Mouse (Mus musculus) CH12.LX (cell line): ENCODE measurements at regions not wholly inside any gene's neighbourhood (a gene's known extent, or its start where the extent isn't known, plus 50 kb on each side); places are given as distances from the start of the nearest gene placed in this dataset.

Experiments used
- DNase-seq: peaks from one replicate; pipeline ENCODE4 v3.0.0-alpha.2; 2013; ENCODE audit errors: extremely low read depth
- H3K27ac ChIP-seq: 2 replicates; pipeline ENCODE4 v1.5.1; 2012; ENCODE audit warnings: low read depth, mild to moderate bottlenecking, control low read depth, moderate library complexity; ENCODE audit not compliant: insufficient read depth
- H3K27me3 ChIP-seq: replicated peaks from 2 replicates; pipeline ENCODE3; 2012; ENCODE audit warnings: inconsistent platforms
- H3K36me3 ChIP-seq, 2 experiments: replicated peaks in 1 of 2; 2 replicates each; pipeline versions ENCODE3 to v1.6.1; 2012; ENCODE audit warnings: inconsistent platforms in 1 of 2, low read length in 1 of 2, mild to moderate bottlenecking in 1 of 2, mixed read lengths in 1 of 2, moderate library complexity in 1 of 2; ENCODE audit not compliant: control insufficient read depth in 1 of 2, insufficient read depth in 1 of 2
- H3K4me1 ChIP-seq, 2 experiments: 2 replicates each; pipeline ENCODE4 v1.6.1; 2012; ENCODE audit warnings: inconsistent platforms in 1 of 2, moderate library complexity in 1 of 2; ENCODE audit not compliant: insufficient read depth in 2 of 2, control insufficient read depth in 1 of 2
- H3K4me2 ChIP-seq: 2 replicates; pipeline ENCODE4 v1.6.1; 2012; ENCODE audit warnings: low read depth, mild to moderate bottlenecking, control low read depth; ENCODE audit not compliant: poor library complexity, insufficient read depth, severe bottlenecking
- H3K4me3 ChIP-seq, 3 experiments: fragments of 150-350 bp in 1 of 3; sonication (generic) in 1 of 3; replicated peaks in 1 of 3; 2 replicates each; pipeline versions ENCODE3 to v1.5.1; 2011 to 2012; ENCODE audit warnings: low read depth in 2 of 3, low read length in 2 of 3, mild to moderate bottlenecking in 2 of 3, moderate library complexity in 2 of 3, control low read depth in 1 of 3, improper control_type of control experiment in 1 of 3, inconsistent platforms in 1 of 3, mixed read lengths in 1 of 3; ENCODE audit not compliant: poor library complexity in 1 of 3
- H3K79me2 ChIP-seq: replicated peaks from 2 replicates; pipeline ENCODE4 v1.6.1; 2012; ENCODE audit warnings: mild to moderate bottlenecking, moderate library complexity; ENCODE audit not compliant: control insufficient read depth, poor library complexity, insufficient read depth, severe bottlenecking; ENCODE audit errors: extremely low read depth
- H3K9ac ChIP-seq: 2 replicates; pipeline ENCODE4 v1.6.1; 2012; ENCODE audit warnings: low read depth, mild to moderate bottlenecking, control low read depth, moderate library complexity; ENCODE audit not compliant: insufficient read depth
- H3K9me3 ChIP-seq: replicated peaks from 2 replicates; pipeline ENCODE3; 2012; ENCODE audit warnings: low read length, inconsistent platforms, mixed read lengths
- CHD1 ChIP-seq: IDR thresholded peaks from 2 replicates; pipeline ENCODE4 v1.6.1; 2012; ENCODE audit warnings: low read depth, low read length, improper control_type of control experiment, inconsistent platforms
- CHD2 ChIP-seq: IDR thresholded peaks from 2 replicates; pipeline ENCODE4 v1.6.1; 2011; ENCODE audit warnings: low read length, improper control_type of control experiment
- CTCF ChIP-seq, 2 experiments: IDR thresholded peaks in 1 of 2; conservative IDR thresholded peaks in 1 of 2; 2 replicates each; pipeline ENCODE4 v1.5.1; 2011 to 2012; ENCODE audit warnings: low read depth in 2 of 2, low read length in 2 of 2, improper control_type of control experiment in 1 of 2, inconsistent platforms in 1 of 2, mild to moderate bottlenecking in 1 of 2, moderate library complexity in 1 of 2
- E2F4 ChIP-seq: IDR thresholded peaks from 2 replicates; pipeline ENCODE4 v1.6.1; 2011; ENCODE audit warnings: low read depth, low read length, improper control_type of control experiment; ENCODE audit not compliant: insufficient replicate concordance
- ELF1 ChIP-seq: IDR thresholded peaks from 2 replicates; pipeline ENCODE4 v1.6.1; 2014; ENCODE audit warnings: low read depth, mild to moderate bottlenecking, inconsistent platforms, low read length, improper control_type of control experiment
- GABPA ChIP-seq: IDR thresholded peaks from 2 replicates; pipeline ENCODE4 v1.6.1; 2012; ENCODE audit warnings: low read depth, low read length, improper control_type of control experiment, inconsistent platforms; ENCODE audit not compliant: insufficient replicate concordance
- JUND ChIP-seq: conservative IDR thresholded peaks from 2 replicates; pipeline ENCODE4 v1.6.1; 2011; ENCODE audit warnings: low read depth, low read length, improper control_type of control experiment
- MAX ChIP-seq: IDR thresholded peaks from 2 replicates; pipeline ENCODE4 v1.6.1; 2011; ENCODE audit warnings: low read length, improper control_type of control experiment
- MAZ ChIP-seq: IDR thresholded peaks from 2 replicates; pipeline ENCODE4 v1.6.1; 2012; ENCODE audit warnings: low read depth, mild to moderate bottlenecking, inconsistent platforms, low read length, improper control_type of control experiment, moderate library complexity
- MEF2A ChIP-seq: IDR thresholded peaks from 2 replicates; pipeline ENCODE4 v1.6.1; 2014; ENCODE audit warnings: low read depth, mild to moderate bottlenecking, inconsistent platforms, low read length, improper control_type of control experiment, borderline replicate concordance
- NELFE ChIP-seq: IDR thresholded peaks from 2 replicates; pipeline ENCODE4 v1.6.1; 2011; ENCODE audit warnings: low read depth, low read length, improper control_type of control experiment
- NRF1 ChIP-seq: IDR thresholded peaks from 2 replicates; pipeline ENCODE4 v1.6.1; 2014; ENCODE audit warnings: low read depth, mild to moderate bottlenecking, inconsistent platforms, low read length, improper control_type of control experiment, moderate library complexity
- POLR2A ChIP-seq: IDR thresholded peaks from 2 replicates; pipeline ENCODE4 v1.6.1; 2011; ENCODE audit warnings: low read depth, mild to moderate bottlenecking, improper control_type of control experiment, low read length
- RAD21 ChIP-seq: IDR thresholded peaks from 2 replicates; pipeline ENCODE4 v1.6.1; 2011; ENCODE audit warnings: low read depth, mild to moderate bottlenecking, low read length, improper control_type of control experiment, moderate library complexity
- RCOR1 ChIP-seq: conservative IDR thresholded peaks from 2 replicates; pipeline ENCODE4 v1.6.1; 2012; ENCODE audit warnings: low read depth, mild to moderate bottlenecking, inconsistent platforms, low read length, improper control_type of control experiment
- SIN3A ChIP-seq: IDR thresholded peaks from 2 replicates; pipeline ENCODE4 v1.6.1; 2012; ENCODE audit warnings: low read length, improper control_type of control experiment, inconsistent platforms
- SMC3 ChIP-seq: IDR thresholded peaks from 2 replicates; pipeline ENCODE4 v1.6.1; 2011; ENCODE audit warnings: low read depth, low read length, improper control_type of control experiment
- TCF12 ChIP-seq: IDR thresholded peaks from 2 replicates; pipeline ENCODE4 v1.6.1; 2014; ENCODE audit warnings: low read depth, mild to moderate bottlenecking, inconsistent platforms, low read length, improper control_type of control experiment
- UBTF ChIP-seq: IDR thresholded peaks from 2 replicates; pipeline ENCODE4 v1.6.1; 2012; ENCODE audit warnings: low read depth, mild to moderate bottlenecking, inconsistent platforms, low read length, improper control_type of control experiment, moderate library complexity
- USF1 ChIP-seq: IDR thresholded peaks from 2 replicates; pipeline ENCODE4 v1.6.1; 2014; ENCODE audit warnings: low read depth, mild to moderate bottlenecking, inconsistent platforms, low read length, improper control_type of control experiment
- USF2 ChIP-seq: conservative IDR thresholded peaks from 2 replicates; pipeline ENCODE4 v1.6.1; 2011; ENCODE audit warnings: low read depth, low read length, improper control_type of control experiment
- ZC3H11A ChIP-seq: IDR thresholded peaks from 2 replicates; pipeline ENCODE4 v1.6.1; 2012; ENCODE audit warnings: low read depth, mild to moderate bottlenecking, inconsistent platforms, low read length, improper control_type of control experiment
- ZKSCAN1 ChIP-seq: IDR thresholded peaks from 2 replicates; pipeline ENCODE4 v1.6.1; 2012; ENCODE audit warnings: low read depth, inconsistent platforms, low read length, improper control_type of control experiment, borderline replicate concordance
- ZNF384 ChIP-seq: IDR thresholded peaks from 2 replicates; pipeline ENCODE4 v1.6.1; 2012; ENCODE audit warnings: low read depth, low read length, improper control_type of control experiment, inconsistent platforms
- dilution Hi-C: fragments of 300-500 bp; cut with MboI; formaldehyde crosslinking; loops from 2 replicates; pipeline ENCODE4 v1.14.3; 2020; ENCODE audit warnings: low sequenced_read_pairs; ENCODE audit not compliant: extremely low pct_unique_long_range_greater_than_20kb, extremely low pct_ligation_motif_present
- in situ Hi-C: fragments of 300-500 bp; cut with MboI; formaldehyde crosslinking; loops from 3 replicates; pipeline ENCODE4 v1.14.3; 2019; ENCODE audit warnings: low sequenced_read_pairs, low pct_ligation_motif_present, low pct_unique_long_range_greater_than_20kb, mixed read lengths

GRCm38 (mm10) chr2:115371072-115371471 is 210.4 kb upstream of the BC052040 start:
- Histone ChIP-seq H3K4me1 (peaks cover 0 to 5% of the 10 kb centered on the region in 2 experiments; a peak in 1 of 4 replicates), H3K27me3 (no peaks in the 10 kb centered on the region), H3K27ac (no peak overlapping the region), H3K9ac (no peak overlapping the region), H3K79me2 (no peaks in the 10 kb centered on the region), H3K36me3 (no peaks in the 10 kb centered on the region), H3K9me3 (no peaks in the 10 kb centered on the region), H3K4me3 (no peak overlapping the region), H3K4me2 (no peak overlapping the region)
- no peak for TF ChIP-seq ZC3H11A
- no peak for TF ChIP-seq MEF2A
- TF ChIP-seq SMC3: no peak
- TF ChIP-seq USF2: no peak
- TF ChIP-seq RCOR1: no peak
- TF ChIP-seq CHD2: no peak
- TF ChIP-seq GABPA: no peak
- no peak for TF ChIP-seq SIN3A
- no peak for TF ChIP-seq CTCF (conservative IDR thresholded peaks at IDR 0.05 in 1 of 2, IDR thresholded peaks at IDR 0.05 in 1 of 2; ENCODE audit: low read depth in 2 of 2, low read length in 2 of 2)
- dilution Hi-C loops (no loop called here), in situ Hi-C loops (no loop called here)
- no peak for DNase-seq

GRCm38 (mm10) chr2:115375336-115375735 is 206.2 kb upstream of the BC052040 start:
- H3K79me2 ChIP-seq: no peaks in the 10 kb centered on the region
- no peaks in the 10 kb centered on the region; a peak in 1 of 4 replicates for H3K4me1 ChIP-seq
- H3K27ac ChIP-seq: no peak overlapping the region
- TF ChIP-seq MAZ (no peak), RAD21 (no peak), MEF2A (no peak), GABPA (no peak), JUND (no peak), NRF1 (no peak), NELFE (no peak), USF1 (no peak), USF2 (no peak), UBTF (no peak), CTCF (conservative IDR thresholded peaks at IDR 0.05 in 1 of 2, IDR thresholded peaks at IDR 0.05 in 1 of 2; ENCODE audit: low read depth in 2 of 2, low read length in 2 of 2) (no peak), POLR2A (no peak), ZNF384 (no peak), ZKSCAN1 (no peak), MAX (no peak), ELF1 (no peak), E2F4 (no peak), ZC3H11A (no peak), CHD1 (no peak), TCF12 (no peak)
- H3K4me2 ChIP-seq: no peak overlapping the region
- no peaks in the 10 kb centered on the region for H3K9me3 ChIP-seq
- no peak overlapping the region for H3K9ac ChIP-seq
- H3K4me3 ChIP-seq: no peak overlapping the region
- in situ Hi-C loops: no loop called here
- no peaks in the 10 kb centered on the region for H3K27me3 ChIP-seq
- no peaks in the 10 kb centered on the region for H3K36me3 ChIP-seq
- dilution Hi-C loops: no loop called here
- no peak for DNase-seq
